Mouse (Mus musculus): ENCODE data around the gene Tyro3.

- TF ChIP-seq CTCF (IDR thresholded peaks at IDR 0.05; ENCODE audit: low read depth, low read length) (no peak), EP300 (IDR thresholded peaks at IDR 0.05; ENCODE audit: insufficient read depth, low read depth, low read length) (no peak), POLR2A (IDR thresholded peaks at IDR 0.05; ENCODE audit: insufficient read depth, low read length) (no peak)
Measured at GRCm38 (mm10) chr2:119817047-119817446, 19.5 kb downstream of the Tyro3 start.
